Mouse (Mus musculus): ENCODE measurements around the gene Hapln3. TPM values are rescaled to one million over a fixed set of nuclear protein-coding genes. Genes with fewer than 3 reads are reported as not detected.

Hapln3 gene
- polyA plus RNA-seq (2012; rRNA removed): 0.89 and 1.1 TPM in 2 replicates

DNA sequence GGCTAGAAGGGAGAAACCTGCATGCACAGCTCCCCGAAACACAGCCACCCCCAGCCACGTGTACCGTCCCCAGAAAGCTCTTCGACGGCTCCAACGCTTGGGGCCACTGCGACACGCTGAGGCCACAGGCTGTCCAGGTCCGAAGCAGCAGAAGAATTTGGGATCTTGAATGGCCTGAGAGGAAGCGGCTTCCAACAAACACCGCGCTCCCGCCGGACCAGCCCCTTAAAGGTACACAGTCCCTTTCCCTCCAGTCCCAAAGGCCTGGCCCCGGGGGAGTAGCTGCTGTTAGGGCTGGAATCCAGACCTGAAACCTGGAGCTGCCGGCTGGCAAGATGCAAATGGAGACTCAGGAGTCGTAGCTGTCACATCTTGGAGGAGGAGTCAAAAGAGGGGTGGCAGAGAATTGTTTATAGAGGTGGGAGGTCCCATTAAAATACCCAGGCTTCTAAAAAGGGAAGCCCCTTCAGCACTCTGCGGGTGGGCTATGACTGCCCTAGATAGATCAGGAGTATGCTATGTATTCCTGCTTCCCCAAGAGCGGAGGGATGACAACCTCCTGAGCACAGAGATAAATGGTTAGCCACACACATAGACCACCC, at the start of gene Hapln3:
Gene Hapln3, minus strand, starts transcription at position 176 of the 602 bp plus-strand sequence.
- no peak within 1 kb of the TSS for H3K27ac ChIP-seq (ENCODE audit: control insufficient read depth, insufficient read depth, low read depth, low read length)
- H3K27me3 ChIP-seq (ENCODE audit: control insufficient read depth, insufficient read depth, low read length): no peaks in the 10 kb centered on the region
- H3K4me1 ChIP-seq (ENCODE audit: control insufficient read depth, insufficient read depth, low read length): peaks cover 3% of the 10 kb centered on the region; the same call in 1 of the 2 replicates
- no peak for TF ChIP-seq POLR2A (IDR thresholded peaks at IDR 0.05; ENCODE audit: control insufficient read depth, low read depth, low read length)
- no peak for TF ChIP-seq CTCF (IDR thresholded peaks at IDR 0.05; ENCODE audit: control insufficient read depth, insufficient read depth, insufficient replicate concordance, low read depth, low read length)
- H3K4me3 ChIP-seq (ENCODE audit: control insufficient read depth, low read depth, low read length): no peak within 1 kb of the TSS
- H3K36me3 ChIP-seq (ENCODE audit: control insufficient read depth, insufficient read depth, low read length): no peaks in the 10 kb centered on the region

DNA sequence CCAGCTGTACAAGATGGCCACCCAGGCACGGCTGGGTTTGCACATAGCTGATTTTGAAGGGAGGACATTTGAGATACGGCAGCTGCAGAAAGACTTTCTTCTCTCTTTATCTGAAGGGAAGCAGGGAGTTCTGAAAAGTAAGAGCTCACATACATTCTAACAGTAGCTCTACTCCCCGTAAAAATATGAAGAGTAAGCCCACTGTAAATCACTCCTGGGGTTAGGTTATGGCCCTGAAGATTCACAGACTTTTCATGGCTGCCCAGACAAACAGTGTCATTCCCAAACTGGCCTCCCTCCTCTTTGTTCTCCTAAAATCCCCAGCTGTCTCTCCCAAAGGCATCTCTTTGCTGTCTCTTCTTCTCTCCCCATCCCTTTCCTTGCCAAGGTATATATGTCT, 43.0 kb upstream of the Hapln3 start:
- Histone ChIP-seq H3K27ac (ENCODE audit: control insufficient read depth, insufficient read depth, low read depth, low read length) (no peak overlapping the region), H3K36me3 (ENCODE audit: control insufficient read depth, insufficient read depth, low read length) (no peaks in the 10 kb centered on the region), H3K4me1 (ENCODE audit: control insufficient read depth, insufficient read depth, low read length) (no peaks in the 10 kb centered on the region), H3K4me3 (ENCODE audit: control insufficient read depth, low read depth, low read length) (no peak overlapping the region), H3K27me3 (ENCODE audit: control insufficient read depth, insufficient read depth, low read length) (no peaks in the 10 kb centered on the region)
- no peak for TF ChIP-seq POLR2A (IDR thresholded peaks at IDR 0.05; ENCODE audit: control insufficient read depth, low read depth, low read length)

DNA sequence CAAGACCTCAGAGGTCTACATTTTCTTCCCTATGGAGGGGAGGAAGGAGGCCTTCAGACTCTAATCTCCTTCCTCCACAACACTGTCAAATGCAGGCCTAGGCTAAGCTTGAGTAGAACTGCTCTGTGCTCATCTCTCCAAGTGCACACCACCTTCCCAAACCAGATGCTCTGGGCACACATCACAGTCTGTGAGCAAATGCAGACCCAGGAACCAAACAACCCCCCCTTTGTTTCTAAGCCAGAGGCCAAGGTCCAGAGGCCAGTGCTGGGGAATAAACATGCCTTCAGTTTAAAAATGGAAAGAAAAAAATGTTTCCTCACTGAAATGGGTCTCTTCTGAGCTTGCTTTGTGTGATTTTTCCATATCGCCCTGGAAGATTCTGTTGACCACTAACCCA, 41.0 kb upstream of the Hapln3 start:
- Histone ChIP-seq H3K27me3 (ENCODE audit: control insufficient read depth, insufficient read depth, low read length) (no peaks in the 10 kb centered on the region), H3K36me3 (ENCODE audit: control insufficient read depth, insufficient read depth, low read length) (no peaks in the 10 kb centered on the region), H3K27ac (ENCODE audit: control insufficient read depth, insufficient read depth, low read depth, low read length) (no peak overlapping the region), H3K4me3 (ENCODE audit: control insufficient read depth, low read depth, low read length) (no peak overlapping the region), H3K4me1 (ENCODE audit: control insufficient read depth, insufficient read depth, low read length) (no peaks in the 10 kb centered on the region)
- TF ChIP-seq CTCF (IDR thresholded peaks at IDR 0.05; ENCODE audit: control insufficient read depth, insufficient read depth, insufficient replicate concordance, low read depth, low read length): no peak
- TF ChIP-seq POLR2A (IDR thresholded peaks at IDR 0.05; ENCODE audit: control insufficient read depth, low read depth, low read length): no peak

DNA sequence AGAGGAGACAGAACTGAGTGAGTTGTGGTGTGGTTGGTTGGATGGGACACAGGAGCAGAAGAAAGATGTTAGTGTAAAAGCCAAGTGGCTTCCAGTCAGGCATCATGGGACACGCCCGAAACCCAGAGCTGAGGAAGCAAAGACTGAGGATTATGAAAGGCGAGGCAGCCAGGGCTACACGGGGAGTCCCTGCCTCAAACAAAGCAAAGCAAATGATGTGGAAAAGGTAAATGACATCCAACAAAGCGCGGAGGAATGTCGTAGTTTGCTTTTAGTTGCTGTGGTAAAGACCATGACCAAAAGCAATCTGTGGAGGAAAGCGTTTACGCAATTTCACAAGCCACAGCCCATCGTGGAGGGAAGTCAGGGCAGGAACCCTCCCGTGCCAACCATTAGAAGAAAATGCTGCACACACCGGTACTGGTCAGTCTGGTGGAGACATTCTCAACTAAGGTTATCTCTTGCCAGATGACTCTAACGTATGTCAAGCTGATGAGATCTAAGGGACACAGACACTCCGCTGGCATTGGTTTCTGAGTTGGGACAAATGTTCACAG, 36.3 kb upstream of the Hapln3 start:
- Histone ChIP-seq H3K27ac (ENCODE audit: control insufficient read depth, insufficient read depth, low read depth, low read length) (no peak overlapping the region), H3K4me1 (ENCODE audit: control insufficient read depth, insufficient read depth, low read length) (no peaks in the 10 kb centered on the region), H3K36me3 (ENCODE audit: control insufficient read depth, insufficient read depth, low read length) (no peaks in the 10 kb centered on the region), H3K4me3 (ENCODE audit: control insufficient read depth, low read depth, low read length) (no peak overlapping the region), H3K27me3 (ENCODE audit: control insufficient read depth, insufficient read depth, low read length) (no peaks in the 10 kb centered on the region)
- TF ChIP-seq CTCF (IDR thresholded peaks at IDR 0.05; ENCODE audit: control insufficient read depth, insufficient read depth, insufficient replicate concordance, low read depth, low read length) (no peak), POLR2A (IDR thresholded peaks at IDR 0.05; ENCODE audit: control insufficient read depth, low read depth, low read length) (no peak)

DNA sequence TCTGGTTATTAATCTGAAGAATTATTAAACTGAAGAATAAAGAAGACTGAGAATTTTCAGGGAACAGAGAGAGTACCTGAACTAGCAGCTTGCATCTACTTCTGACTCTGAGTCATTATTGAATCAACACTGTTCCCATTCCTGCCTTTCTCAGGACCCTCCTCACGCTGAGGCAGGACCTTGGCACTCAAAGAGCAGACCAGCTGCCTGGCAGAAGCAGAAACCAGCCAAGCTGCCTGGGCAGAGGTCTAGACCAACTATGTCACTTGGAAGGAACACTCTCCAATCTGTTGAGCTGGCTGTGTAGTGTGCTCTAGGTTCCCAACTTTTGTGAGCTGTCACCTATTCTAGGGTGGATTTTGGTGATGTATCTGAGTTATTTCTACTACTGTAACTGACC, 28.6 kb upstream of the Hapln3 start:
- no peak for TF ChIP-seq CTCF (IDR thresholded peaks at IDR 0.05; ENCODE audit: control insufficient read depth, insufficient read depth, insufficient replicate concordance, low read depth, low read length)
- no peak for TF ChIP-seq POLR2A (IDR thresholded peaks at IDR 0.05; ENCODE audit: control insufficient read depth, low read depth, low read length)
- Histone ChIP-seq H3K36me3 (ENCODE audit: control insufficient read depth, insufficient read depth, low read length) (no peaks in the 10 kb centered on the region), H3K4me1 (ENCODE audit: control insufficient read depth, insufficient read depth, low read length) (no peaks in the 10 kb centered on the region), H3K4me3 (ENCODE audit: control insufficient read depth, low read depth, low read length) (no peak overlapping the region), H3K27me3 (ENCODE audit: control insufficient read depth, insufficient read depth, low read length) (no peaks in the 10 kb centered on the region), H3K27ac (ENCODE audit: control insufficient read depth, insufficient read depth, low read depth, low read length) (no peak overlapping the region)

DNA sequence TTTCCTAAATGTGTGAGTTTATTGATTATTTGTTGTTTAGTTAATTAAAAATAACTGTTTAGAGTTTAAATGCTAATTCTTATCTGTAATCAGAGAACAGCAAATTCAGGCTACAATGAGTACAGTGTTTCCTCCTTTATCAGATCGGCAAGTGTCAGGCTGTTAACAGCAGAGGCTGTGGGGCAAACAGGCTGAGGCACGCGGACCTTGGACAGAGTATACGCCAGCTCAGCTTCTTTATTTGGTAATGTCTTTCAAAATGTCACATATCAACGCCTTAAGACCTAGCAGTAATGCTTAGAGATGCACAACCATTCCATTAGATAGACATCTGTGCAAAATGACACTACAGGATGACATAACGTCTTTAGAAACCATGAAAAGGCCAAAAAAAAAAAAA, 18.7 kb upstream of the Hapln3 start:
- TF ChIP-seq CTCF (IDR thresholded peaks at IDR 0.05; ENCODE audit: control insufficient read depth, insufficient read depth, insufficient replicate concordance, low read depth, low read length) (no peak), POLR2A (IDR thresholded peaks at IDR 0.05; ENCODE audit: control insufficient read depth, low read depth, low read length) (no peak)
- Histone ChIP-seq H3K27me3 (ENCODE audit: control insufficient read depth, insufficient read depth, low read length) (no peaks in the 10 kb centered on the region), H3K27ac (ENCODE audit: control insufficient read depth, insufficient read depth, low read depth, low read length) (no peak overlapping the region), H3K4me1 (ENCODE audit: control insufficient read depth, insufficient read depth, low read length) (peaks cover 5% of the 10 kb centered on the region), H3K4me3 (ENCODE audit: control insufficient read depth, low read depth, low read length) (no peak overlapping the region), H3K36me3 (ENCODE audit: control insufficient read depth, insufficient read depth, low read length) (no peaks in the 10 kb centered on the region)

DNA sequence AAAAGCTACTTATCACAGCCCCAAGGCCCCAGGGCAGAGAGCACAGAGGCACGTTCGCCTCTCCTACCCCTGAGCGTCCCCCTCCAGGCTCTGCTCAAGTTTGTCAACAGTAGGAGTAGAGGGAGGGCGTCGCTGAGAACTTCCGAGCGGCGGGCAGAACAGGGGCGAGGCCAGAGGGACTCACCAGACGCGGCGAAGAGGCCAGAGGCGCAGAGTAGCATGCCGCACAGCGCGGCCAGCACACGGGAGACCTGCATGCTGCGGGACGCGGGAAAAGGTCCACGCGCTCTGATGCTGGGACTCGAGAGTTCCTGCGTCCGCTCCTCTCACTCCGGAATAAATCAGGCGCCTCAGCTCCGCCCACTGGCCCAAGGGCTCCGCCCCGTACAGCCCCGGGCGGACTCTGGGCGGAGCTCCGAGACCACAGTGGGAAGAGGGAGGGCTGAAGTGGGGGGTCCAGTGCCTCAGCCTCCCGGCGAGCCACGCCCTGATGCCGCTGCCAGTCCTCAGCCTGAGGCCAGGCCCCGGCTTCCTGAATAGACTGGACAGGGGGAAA, 18.0 kb upstream of the Hapln3 start, which contains the start of gene Mfge8:
Gene Mfge8, minus strand, starts transcription at position 350 of the 556 bp plus-strand sequence.
- no peaks in the 10 kb centered on the region for H3K27me3 ChIP-seq (ENCODE audit: control insufficient read depth, insufficient read depth, low read length)
- peak within 1 kb of the TSS; percentile 40; the same call in 1 of the 2 replicates for H3K27ac ChIP-seq (ENCODE audit: control insufficient read depth, insufficient read depth, low read depth, low read length)
- no peaks in the 10 kb centered on the region for H3K36me3 ChIP-seq (ENCODE audit: control insufficient read depth, insufficient read depth, low read length)
- peak within 1 kb of the TSS; percentile 87 for H3K4me3 ChIP-seq (ENCODE audit: control insufficient read depth, low read depth, low read length)
- H3K4me1 ChIP-seq (ENCODE audit: control insufficient read depth, insufficient read depth, low read length): peaks cover 5% of the 10 kb centered on the region
- TF ChIP-seq POLR2A (IDR thresholded peaks at IDR 0.05; ENCODE audit: control insufficient read depth, low read depth, low read length) (peak; percentile 68), CTCF (IDR thresholded peaks at IDR 0.05; ENCODE audit: control insufficient read depth, insufficient read depth, insufficient replicate concordance, low read depth, low read length) (no peak)
